Mouse (Mus musculus): ENCODE measurements at regions not wholly inside any gene's neighbourhood (a gene's known extent, or its start where the extent isn't known, plus 50 kb on each side); places are given as distances from the start of the nearest gene placed in this dataset.
"Not testable (repeated sequence)": the region's sequence is repeated elsewhere in the genome, so short reads cannot be mapped to it uniquely, and the experiment has no call there.

GRCm38 (mm10) chr12:54517265-54517664 is 139.1 kb downstream of the Sptssa start:
- DNase-seq: peak; percentile 30 to 40

DNA sequence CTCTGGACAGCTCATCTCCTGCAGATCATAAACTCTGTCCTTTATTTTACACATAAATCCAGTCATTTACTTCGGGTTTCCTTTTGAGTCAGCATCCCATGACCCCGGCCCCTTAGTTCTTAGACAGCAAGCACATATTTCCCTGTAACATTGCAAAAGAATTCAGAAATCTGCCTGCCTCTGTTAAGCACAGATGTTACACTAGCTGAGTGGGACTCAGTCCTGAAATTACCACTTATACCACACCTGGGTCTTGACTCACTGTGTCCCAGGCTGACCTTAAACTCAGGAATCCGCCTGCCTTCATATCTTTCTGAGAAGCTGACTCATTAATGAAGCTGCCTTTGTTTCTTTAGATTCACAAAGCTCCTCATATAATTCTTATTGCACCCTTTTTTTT is 139.9 kb downstream of the Sptssa start:
- DNase-seq: no peak

DNA sequence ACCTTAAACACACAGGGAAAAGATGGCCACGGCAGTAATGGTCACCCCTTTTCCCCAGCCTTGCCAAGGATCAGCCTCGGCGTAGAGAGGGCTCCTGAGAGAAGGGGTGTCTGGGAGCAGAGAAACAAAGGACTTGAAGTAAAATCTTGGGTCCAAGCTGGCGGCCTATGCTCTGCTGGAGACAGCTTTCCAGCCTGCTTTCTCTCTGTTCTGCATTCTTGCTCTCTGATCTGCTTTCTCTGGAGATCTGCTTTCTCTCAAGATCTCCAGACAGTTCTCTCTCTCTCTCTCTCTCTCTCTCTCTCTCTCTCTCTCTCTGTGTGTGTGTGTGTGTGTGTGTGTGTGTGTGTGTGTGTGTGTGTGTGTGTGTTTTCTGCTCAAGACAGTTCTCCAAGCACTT is 140.3 kb downstream of the Sptssa start:
- DNase-seq: not testable (repeated sequence)

GRCm38 (mm10) chr12:54509903-54510302 is 146.5 kb downstream of the Sptssa start:
- no peak for DNase-seq

- no peak for DNase-seq
These were observed 153.6 kb downstream of the Sptssa start for GRCm38 (mm10) chr12:54502775-54503174.

- DNase-seq: no peak
These were observed 156.4 kb downstream of the Sptssa start for GRCm38 (mm10) chr12:54499963-54500362.

DNA sequence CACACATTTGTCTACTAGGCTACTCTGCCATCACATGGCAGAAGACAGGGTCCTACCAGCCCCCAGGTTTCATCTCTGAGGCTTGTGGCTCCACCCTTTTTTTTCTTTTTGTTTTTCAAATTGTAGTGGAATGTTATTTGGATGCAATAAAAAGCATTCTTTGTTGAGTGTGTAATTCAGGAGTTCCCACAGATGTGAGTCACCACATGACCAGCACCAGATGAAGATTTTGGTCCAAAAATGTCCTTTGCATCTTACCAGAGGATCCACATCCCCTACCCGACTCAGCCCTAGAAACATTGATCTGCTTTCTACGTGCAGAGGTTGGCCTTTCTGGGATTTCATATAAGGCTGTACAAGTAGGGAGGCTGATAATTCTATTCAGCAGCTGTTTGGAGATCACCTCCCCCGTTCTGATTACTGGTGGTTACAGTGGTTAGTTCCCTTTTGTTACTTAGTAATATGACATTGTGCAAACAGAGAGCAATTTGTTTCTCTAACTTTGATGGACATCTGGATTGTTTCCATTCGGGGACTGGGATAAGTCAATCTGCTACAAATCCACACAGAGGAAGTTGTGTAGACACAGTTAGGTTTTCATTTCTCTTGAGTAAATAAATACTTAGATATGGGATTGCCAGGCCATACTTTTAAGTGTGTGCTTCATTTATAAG is 160.5 kb downstream of the Sptssa start:
- DNase-seq: no peak

GRCm38 (mm10) chr12:54494756-54495375 is 161.5 kb downstream of the Sptssa start:
- no peak for DNase-seq

DNA sequence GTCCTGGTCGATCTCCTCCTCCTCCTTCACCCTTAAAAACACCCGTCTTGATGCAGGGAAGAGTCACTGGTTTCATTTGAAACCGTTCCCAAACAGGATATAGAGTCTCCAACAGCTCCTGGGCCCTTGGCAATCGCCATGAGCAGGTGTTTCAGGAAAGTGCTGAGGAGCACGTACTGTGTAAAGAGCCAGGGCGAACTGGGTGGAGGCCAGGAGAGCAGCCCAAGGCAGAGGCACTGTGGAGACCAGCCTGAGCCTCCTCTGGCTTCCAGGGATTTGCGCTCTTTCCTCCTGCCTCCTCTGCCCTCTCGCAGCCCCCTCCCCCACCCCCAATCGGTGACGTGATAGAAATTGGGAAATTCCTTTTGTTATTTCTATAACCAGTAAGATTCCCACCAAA is 163.6 kb downstream of the Sptssa start:
- no peak for DNase-seq

DNA sequence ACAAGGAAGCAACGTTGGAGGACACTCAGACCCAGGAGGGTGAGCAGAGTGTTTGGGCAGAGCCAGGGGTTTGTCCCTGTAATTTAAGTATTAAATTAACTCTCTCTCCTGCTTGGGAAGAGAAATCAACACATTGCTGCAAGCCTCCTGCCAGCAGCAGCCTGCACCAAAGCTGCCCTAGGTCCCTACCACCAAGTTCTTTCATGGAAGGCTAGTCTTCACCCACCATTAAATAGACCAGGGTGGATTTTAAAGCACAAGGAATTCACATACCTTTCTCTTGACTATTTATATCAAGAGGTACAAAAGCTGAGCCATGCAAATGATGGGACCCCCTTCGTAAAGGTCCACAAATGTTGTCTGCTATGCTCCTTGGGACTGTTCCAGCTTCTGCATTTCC is 165.9 kb downstream of the Sptssa start:
- no peak for DNase-seq

DNA sequence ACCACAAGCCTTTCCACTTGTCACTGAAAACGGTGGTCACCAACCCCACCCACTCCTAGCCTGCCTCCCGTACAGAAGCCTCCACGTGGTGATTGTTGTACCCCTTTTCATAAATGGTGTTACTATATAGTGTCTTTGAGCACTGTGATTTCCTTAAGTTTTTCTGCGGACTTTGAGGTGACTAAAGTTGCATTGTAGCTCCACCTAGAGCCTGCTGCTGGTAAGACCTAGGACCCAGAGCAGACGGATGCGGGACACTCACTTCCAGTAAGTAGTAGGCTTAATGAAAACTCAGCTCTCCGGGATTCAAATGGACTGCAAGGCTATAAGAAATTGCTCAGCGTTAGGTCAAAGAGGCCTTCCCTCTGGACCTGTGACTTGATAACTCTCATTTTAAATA is 166.7 kb downstream of the Sptssa start:
- peak; percentile 85 to 86 for DNase-seq

GRCm38 (mm10) chr12:54487689-54488088 is 168.7 kb downstream of the Sptssa start:
- DNase-seq: no peak

DNA sequence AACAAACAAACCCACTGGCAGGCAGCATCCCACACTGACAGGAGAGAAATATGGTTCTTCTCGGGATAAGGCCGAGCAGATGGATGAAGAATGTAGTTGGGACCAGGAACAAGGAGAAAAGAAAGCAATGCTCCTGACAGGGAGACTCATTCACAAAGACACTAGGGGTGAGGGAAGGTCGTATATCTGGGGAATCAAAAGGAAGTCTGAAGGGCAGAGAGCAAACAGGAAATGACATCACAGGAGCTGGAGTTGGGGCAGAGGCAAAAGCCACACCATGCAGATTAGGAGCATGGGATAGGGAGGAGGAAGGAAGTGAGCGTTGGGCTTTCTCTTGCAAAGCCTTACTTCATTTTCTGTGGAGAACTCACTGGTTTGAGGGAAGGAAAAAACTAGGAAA is 174.4 kb downstream of the Sptssa start:
- DNase-seq: peak in 1 of 2 experiments; percentile 36

DNA sequence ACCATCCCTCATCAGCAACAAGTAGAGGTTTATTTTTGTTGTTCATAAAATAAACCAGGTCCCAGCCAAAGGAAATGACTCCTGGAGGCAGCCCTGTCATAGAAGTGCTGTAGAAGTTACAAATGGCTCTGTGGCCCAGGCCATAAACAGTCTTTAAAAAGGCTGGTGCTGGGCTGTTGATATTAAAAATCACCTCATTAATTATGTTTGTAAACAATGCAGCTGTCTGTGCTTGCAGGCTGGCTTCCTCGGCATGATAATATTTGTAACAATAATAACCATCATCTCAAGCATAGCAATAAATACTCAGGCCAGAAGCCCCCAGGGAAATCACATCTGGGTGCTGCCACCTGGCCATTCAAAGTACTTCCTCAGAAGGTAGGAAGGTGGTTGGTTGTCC is 176.5 kb downstream of the Sptssa start:
- peak in 1 of 2 experiments; percentile 17 for DNase-seq

DNA sequence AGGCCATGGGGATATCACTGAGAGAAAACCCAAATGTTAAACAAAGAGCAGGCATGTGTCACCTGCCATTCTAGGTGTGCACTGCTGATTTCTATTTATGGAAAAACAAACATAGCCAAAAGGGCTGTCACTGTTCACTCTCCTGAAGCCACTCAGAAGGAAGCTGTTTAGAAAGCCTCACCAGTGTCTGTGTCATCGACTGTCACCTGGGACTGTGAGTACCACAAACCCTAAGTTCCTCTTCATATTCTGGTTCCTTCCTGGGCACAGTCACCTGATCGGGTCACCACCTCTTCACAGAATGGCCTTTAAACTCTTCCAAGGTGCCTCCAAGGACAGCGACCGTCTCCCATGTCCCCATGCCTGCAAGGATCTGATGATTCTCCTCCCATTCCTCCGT is 183.5 kb downstream of the Sptssa start:
- DNase-seq: no peak

DNA sequence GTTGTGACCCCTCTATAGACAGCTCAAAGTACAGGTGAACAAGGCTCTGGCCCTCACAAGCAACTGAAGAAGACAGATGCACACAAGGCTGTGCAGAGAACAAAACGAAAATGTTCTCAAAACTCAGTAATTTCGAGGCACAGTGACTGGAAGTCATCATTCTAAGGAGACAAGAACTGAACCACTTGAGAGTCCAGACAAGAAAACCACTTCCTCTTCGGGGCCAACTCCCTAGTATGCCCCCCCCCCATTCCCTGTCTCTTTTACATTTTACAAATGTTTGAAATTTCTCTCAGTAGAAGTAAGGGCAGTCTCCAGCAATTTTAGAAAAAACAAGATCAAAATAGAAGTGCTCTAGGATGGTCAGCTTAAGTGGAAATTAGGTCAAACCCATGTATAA is 184.0 kb downstream of the Sptssa start:
- no peak for DNase-seq

DNA sequence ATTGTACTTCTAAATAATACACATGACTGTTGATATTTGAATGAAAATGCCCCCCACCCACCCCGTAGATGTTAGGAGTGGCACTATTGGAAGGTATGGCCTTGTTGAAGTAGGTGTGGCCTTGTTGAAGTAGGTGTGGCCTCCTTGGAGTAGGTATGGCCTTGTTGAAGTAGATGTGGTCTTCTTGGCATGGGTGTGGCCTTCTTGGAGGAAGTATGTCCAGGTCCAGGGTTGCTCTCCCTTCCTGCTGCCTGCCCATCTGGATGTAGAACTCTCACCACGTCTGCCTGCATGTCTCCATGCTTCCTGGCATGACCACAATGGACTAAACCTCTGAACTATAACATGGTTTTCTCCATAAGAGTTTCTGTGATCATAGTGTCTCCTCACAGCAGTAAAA is 188.7 kb downstream of the Sptssa start:
- no peak for DNase-seq

DNA sequence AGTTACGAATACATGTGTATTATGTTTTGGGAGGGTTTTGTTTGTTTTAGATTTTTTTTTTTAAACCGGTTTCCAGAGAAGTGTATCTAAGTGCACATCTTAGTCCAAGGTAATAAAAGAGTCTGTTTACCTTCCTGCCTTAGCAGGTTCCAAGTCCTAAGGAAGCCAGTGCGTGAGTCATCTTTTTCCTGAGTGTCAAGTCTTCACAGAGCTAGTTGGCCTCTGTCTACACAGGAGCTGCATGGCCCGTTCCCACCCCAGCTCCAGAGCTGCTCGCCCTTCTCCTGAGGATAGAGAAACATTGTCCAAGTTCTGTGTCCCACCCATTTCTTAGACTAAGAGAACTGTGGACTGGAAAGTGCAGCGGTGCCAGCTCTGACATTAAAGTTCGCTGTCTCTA is 192.6 kb downstream of the Sptssa start:
- no peak for DNase-seq

DNA sequence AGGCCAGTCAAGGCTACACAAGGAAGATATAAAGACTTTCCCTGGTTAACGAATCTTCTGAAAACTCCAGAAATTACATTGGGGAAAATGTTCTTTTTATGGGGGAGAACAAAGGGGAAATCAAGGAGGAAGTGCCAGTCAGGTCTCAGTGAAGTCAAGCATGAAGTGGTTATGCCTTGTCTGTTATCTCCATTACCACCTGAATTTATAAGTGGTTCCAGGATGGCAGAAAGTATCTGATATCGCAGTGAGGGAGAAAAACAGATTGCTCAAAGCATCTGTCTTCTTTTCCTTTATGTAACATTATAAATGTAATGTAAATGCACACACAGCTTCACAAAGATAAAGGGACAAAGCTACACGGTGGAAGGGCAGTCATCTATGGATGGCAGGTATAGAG is 195.0 kb downstream of the Sptssa start:
- DNase-seq: no peak

DNA sequence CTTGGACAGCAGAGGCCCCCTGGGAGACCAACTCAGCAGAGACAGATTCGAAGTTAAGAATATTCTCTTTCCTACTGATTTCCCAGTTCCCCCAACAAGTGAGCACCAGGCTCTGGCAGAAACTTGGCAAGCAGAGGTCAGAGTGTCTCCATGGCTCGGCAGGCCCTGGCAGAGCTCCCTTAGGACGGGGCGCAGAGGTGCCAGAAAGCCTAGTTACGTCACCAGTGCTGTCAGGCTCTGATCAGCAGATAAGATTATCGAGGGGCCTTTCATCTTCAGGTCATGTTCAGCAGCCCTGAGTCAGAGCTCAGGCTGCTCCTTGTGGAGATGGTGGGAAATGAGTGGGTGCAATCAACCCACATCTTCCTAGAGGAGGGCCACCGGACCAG is 196.2 kb downstream of the Sptssa start:
- peak in 1 of 2 experiments; percentile 9 for DNase-seq

DNA sequence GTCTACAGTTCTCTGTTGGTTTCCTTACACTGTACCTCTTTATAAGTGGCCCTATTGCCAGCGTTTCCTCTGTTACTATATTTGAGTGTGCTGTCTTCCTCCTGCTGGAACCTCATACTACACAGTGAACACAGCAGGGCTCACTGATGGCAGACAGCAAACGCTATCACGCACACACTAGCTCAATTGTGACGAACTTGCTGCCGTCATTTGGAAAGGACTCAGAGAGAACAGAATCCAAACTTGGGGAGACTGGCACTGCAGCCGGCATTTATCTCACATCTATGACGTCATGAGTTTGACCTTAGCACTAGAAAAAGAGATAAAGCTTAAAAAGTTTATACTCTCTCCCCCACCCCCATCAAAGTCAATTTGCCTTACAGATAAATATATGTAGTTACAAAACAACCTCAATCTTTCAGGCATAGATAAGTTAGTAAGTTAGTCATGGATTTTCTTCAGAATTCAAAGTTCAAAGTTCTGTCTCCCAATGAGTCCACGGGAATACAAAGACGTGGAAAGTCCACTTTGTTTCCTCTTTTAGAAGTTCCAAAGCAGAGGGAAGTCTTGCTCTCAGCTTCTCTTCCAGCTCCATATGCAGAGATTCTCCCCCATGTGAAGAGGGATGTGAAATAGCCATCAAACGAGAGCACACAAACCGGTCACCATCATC is 196.8 kb downstream of the Sptssa start:
- no peak for DNase-seq

DNA sequence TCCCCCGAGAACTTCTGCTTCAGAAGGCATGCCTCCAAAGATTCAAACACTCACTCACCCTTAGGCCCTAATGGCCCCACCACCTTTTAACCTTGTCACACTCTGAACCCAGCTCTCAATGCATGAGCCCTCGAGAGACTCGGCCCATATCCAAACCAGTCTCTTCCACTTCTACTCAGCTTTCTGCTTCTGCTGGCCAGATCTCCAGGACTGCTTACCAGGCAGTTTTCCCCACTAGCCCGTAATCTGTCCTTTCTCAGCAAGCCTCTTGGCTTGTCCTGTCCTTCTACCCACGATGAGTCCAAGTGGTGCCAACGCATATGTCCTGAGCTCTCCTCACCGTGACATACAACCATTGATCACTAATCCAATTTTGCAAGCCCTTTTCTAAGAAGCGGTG is 199.6 kb downstream of the Sptssa start:
- DNase-seq: no peak

GRCm38 (mm10) chr12:54454606-54455005 is 201.8 kb downstream of the Sptssa start:
- DNase-seq: peak in 1 of 2 experiments; percentile 11

GRCm38 (mm10) chr12:54453343-54453742 is 203.0 kb downstream of the Sptssa start:
- DNase-seq: peak in 1 of 2 experiments; percentile 27

Measured in kidney, postnatal 4 days (tissue).